Mouse (Mus musculus) T-cell, adult 2 months (primary cell): ENCODE results near the gene Pnp2.
A peak's percentile ranks its signal among the peaks of the same experiment; 100 is the strongest.
"Not testable (repeated sequence)": the region's sequence is repeated elsewhere in the genome, so short reads cannot be mapped to it uniquely, and the experiment has no call there.

Source experiments
- DNase-seq: peaks from one replicate; pipeline ENCODE4 v3.0.0; 2022; ENCODE audit warnings: low spot score

Gene Pnp2

DNA sequence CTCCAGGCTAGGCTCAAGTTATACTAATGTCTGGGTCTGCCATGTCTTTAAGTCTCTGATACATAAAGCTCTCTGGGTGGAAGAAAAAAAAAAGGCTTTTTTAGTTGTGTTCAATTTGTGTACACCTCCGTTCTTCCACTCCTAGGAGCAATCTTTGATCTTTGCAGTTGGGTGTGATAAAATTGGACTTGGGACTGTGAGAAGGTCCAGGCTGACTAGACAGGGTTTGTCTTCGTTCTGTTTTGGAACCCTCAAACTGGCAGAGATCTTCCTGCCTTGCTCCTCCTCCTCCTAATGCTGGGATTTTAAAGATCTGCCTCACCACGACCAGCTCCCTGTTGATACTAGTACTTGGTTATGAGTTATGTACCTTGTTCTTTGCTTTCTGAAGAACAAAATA lies 1.4 kb downstream of the Pnp2 start:
- not testable (repeated sequence) for DNase-seq

GRCm38 (mm10) chr14:50958289-50958995 lies 2.6 kb downstream of the Pnp2 start:
- DNase-seq: not testable (repeated sequence)

GRCm38 (mm10) chr14:50968216-50968980 lies 12.6 kb downstream of the Pnp2 start:
- no peak for DNase-seq

DNA sequence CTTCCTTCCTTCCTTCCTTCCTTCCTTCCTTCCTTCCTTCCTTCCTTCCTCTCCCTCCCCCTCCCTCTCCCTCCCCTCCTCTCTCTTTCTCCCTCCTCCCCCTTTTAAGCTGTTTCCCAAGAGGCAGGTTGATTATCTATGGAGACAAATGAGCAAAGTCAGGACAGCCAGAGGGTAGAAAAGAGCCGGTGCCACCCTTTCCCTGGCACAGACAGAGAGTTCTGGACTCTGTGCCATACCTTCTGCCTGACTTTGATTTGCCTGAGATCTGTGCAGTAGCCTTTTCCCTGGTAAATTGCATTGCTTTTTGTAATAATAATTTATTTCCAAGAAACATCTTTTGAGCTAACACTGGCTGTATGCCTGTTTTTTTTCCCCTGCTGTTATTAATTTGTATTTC lies 13.2 kb downstream of the Pnp2 start:
- DNase-seq: no peak

- no peak for DNase-seq
Measured at GRCm38 (mm10) chr14:50969558-50970544, 14.1 kb downstream of the Pnp2 start.

DNA sequence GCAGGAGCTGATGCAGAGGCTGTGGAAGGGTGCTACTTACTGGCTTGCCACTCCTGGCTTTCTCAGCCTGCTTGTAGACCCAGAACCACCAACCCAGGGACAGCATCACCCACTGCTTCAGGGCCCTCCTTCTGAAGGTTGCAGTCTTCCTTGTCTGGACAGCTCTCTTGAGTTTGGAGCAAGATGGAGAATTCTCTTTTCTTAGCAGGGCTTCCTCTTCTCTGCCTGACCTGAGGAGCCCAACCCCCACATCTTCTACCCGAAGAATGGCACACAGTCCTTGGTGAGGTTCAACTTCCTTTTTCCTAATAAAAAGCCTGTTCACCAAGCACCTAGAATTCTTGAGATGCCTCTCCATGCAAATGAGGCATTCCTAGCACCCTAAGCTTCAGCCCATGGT lies 15.0 kb downstream of the Pnp2 start:
- DNase-seq: no peak

DNA sequence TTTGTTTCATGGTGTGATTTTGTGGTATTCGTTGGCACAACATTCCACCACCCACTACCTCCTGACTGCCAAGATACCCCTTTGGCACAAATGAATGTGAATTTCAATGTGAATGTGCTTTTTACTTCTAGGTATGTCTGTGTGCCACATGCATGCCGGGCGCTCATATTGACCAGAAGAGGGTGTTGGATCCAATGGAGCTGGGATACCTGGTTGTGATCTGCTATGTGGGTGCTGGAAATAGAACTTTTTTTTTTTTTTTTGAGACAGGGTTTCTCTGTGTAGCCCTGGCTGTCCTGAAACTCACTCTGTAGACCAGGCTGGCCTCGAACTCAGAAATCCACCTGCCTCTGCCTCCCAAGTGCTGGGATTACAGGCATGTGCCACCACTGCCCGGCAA lies 17.3 kb downstream of the Pnp2 start:
- not testable (repeated sequence) for DNase-seq

GRCm38 (mm10) chr14:50973700-50974099 lies 17.9 kb downstream of the Pnp2 start:
- DNase-seq: no peak

DNA sequence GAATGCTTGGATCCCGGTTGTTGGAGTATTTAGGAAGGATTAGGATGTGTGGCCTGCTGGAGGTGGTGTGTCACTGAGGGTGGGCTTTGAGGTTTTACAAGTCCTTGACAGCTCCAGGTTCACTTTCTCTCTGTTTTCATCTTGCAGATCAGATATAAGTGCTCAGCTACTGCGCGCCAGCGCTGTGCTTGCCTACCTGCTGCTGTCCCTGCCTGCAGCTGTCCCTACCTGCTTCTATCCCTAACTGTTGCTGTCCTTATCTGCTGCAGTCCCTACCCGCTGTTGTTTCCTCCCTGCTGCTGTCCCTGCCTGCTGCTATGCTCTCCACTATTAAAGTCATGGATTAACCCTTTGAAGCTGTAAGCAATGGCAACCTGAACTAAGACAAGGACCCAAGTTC lies 19.2 kb downstream of the Pnp2 start:
- DNase-seq: no peak

- DNase-seq: no peak
Measured at GRCm38 (mm10) chr14:50976674-50977073, 20.9 kb downstream of the Pnp2 start.

GRCm38 (mm10) chr14:50978451-50978850 lies 22.7 kb downstream of the Pnp2 start:
- DNase-seq: not testable (repeated sequence)

- DNase-seq: no peak
Measured at GRCm38 (mm10) chr14:50979631-50980030, 23.8 kb downstream of the Pnp2 start.

GRCm38 (mm10) chr14:50981207-50981606 lies 25.4 kb downstream of the Pnp2 start:
- DNase-seq: peak; percentile 17

- DNase-seq: no peak
Measured at GRCm38 (mm10) chr14:50981837-50982236, 26.0 kb downstream of the Pnp2 start.

DNA sequence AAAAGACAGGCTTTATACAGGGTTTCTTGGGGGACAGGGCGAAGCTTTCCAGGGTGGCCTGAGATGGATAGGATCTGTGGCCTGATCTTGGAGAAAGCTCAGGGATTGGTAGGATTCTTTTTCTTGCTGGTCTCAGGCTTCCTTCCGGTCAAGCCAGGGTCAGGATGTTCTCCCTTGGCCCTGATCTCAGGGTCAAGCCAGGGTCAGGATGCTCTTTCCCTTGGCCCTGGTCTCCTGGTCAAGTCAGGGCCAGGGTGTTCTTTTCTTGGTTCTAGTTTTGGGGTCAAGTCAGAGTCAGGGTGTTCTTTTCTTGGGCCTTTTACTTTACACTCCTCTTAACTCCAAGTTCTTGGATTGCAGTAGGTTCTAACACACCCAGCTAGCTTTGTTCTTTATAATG lies 31.9 kb downstream of the Pnp2 start:
- no peak for DNase-seq

- no peak for DNase-seq
Measured at GRCm38 (mm10) chr14:50991037-50991436, 35.2 kb downstream of the Pnp2 start.

DNA sequence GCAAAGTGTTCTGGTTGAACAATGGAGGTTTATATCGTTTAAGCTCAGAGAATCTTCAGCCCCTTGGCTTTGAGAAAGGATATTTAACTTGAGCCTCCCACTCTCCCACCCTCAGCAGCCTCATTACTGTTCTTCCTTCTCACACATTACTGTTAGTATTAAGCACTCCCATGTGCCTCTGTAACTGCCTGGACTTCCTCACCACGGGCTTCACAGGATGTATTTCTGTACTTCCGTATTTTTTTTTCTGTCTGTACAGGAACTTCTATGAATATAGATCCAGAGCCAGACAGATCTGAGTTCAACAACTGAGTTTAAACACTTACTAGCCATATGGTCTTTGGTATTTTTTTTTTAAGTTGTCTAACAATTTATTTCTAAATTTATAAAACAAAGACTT lies 41.3 kb downstream of the Pnp2 start:
- DNase-seq: no peak

DNA sequence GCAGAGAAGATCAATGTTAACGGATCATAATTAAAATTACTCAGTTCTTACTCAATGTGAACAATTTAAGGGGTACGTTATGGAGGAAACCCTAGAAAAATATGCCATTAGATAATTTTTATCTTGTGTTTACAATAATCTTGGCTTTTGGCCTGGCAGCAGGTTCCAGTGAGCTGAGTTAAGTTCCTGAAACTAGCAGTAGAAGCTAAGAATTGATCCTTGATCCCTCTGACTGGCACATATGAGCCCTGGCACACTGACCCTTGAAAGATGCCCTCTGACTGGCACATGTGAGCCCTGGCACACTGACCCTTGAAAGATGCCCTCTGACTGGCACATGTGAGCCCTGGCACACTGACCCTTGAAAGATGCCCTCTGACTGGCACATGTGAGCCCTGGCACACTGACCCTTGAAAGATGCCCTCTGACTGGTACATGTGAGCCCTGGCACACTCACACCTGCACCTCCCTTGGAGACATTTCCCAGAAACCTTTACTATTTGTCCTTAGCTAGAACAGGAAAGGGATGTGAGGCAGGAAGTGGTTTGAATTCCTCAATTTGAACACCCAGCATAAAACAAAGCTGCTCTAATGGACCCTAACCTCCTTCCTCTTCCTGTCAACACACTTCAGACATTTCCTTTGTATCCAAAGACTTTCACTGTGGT lies 42.3 kb downstream of the Pnp2 start:
- DNase-seq: no peak

GRCm38 (mm10) chr14:51007152-51007801 lies 51.5 kb downstream of the Pnp2 start, which contains the start of gene Rnase10:
Gene Rnase10, plus strand, starts transcription at chr14:51007751.
- no peak for DNase-seq

DNA sequence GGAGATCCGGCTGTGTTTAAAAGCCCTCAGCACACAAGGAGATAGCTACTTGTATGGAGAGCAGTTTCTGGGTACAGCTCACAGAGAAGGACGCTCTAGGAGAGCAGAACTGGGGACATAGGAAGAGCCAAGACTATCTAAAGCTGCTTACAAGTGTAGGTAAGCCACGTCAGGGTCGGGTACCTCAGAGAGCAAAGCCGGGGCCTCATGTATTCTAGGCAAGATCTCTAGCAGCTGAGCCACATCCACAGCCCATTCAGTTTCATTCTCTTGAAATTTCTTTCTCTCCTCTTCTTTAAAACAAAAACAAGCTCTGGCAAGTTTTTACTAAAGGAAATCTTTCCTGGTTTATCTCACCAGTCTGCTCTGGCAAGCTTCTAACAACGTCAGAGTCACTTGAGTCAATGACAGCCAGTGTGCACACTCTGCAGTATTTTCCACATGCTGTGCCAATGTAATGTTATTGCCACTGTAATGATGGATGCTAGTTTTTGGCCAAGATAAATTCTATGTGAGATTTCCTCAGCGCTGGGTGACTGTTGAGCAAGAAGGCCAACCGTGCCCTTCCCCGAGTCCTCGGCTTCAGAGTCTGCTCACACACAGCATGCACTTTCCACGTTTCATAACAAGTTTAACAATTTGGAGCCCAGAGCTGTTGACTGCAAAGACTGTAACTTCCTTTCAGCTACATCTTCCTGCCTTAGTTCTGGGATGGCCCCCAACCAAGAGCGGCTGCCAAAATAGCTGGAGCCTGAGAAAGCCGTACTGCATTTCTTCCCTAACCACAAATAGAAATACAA lies 52.3 kb downstream of the Pnp2 start:
- no peak for DNase-seq
